Mouse (Mus musculus) G1E (cell line): Measurements from ENCODE around the gene Themis2. TPM values are rescaled to one million over a fixed set of nuclear protein-coding genes. Genes with fewer than 3 reads are reported as not detected.

Source experiments
- ATAC-seq: 2 replicates; pipeline ENCODE4 v1.8.0; 2016; ENCODE audit warnings: mild to moderate bottlenecking; ENCODE audit not compliant: insufficient number of reproducible peaks, poor library complexity, low FRiP score, severe bottlenecking; ENCODE audit errors: extremely low read depth
- DNase-seq: peaks from one replicate; pipeline ENCODE4 v3.0.0; 2012; ENCODE audit warnings: low spot score
- H3K27me3 ChIP-seq: 2 replicates; pipeline ENCODE4 v1.6.1; 2012; ENCODE audit warnings: mild to moderate bottlenecking, low read length, inconsistent platforms; ENCODE audit not compliant: insufficient read depth
- H3K36me3 ChIP-seq: replicated peaks from 2 replicates; pipeline ENCODE3; 2012; ENCODE audit warnings: mild to moderate bottlenecking, inconsistent platforms
- H3K4me1 ChIP-seq: 2 replicates; pipeline ENCODE4 v1.6.1; 2012; ENCODE audit warnings: low read depth, low read length, inconsistent platforms, mixed read lengths; ENCODE audit not compliant: insufficient read depth
- H3K4me3 ChIP-seq: 2 replicates; pipeline ENCODE4 v1.5.1; 2012; ENCODE audit warnings: low read depth, mild to moderate bottlenecking, inconsistent platforms, low read length, moderate library complexity, mixed read lengths
- H3K9me3 ChIP-seq: replicated peaks from 2 replicates; pipeline ENCODE4 v1.6.1; 2012; ENCODE audit warnings: inconsistent platforms
- CTCF ChIP-seq: IDR thresholded peaks from 2 replicates; pipeline ENCODE4 v1.5.1; 2012; ENCODE audit warnings: low read depth, low read length, inconsistent platforms, mixed read lengths
- GATA1 ChIP-seq: IDR thresholded peaks from 2 replicates; pipeline ENCODE4 v1.6.1; 2012; ENCODE audit warnings: borderline replicate concordance, low read length, inconsistent platforms, mixed read lengths
- GATA2 ChIP-seq: IDR thresholded peaks from 2 replicates; pipeline ENCODE4 v1.6.1; 2012; ENCODE audit warnings: low read depth, low read length, inconsistent platforms, borderline replicate concordance
- POLR2AphosphoS5 ChIP-seq: IDR thresholded peaks from 2 replicates; pipeline ENCODE4 v1.6.1; 2012; ENCODE audit warnings: low read depth, low read length, inconsistent platforms; ENCODE audit not compliant: insufficient replicate concordance
- TAL1 ChIP-seq: conservative IDR thresholded peaks from 2 replicates; pipeline ENCODE4 v1.6.1; 2012; ENCODE audit warnings: low read depth, low read length, inconsistent platforms, mixed read lengths
- polyA plus RNA-seq: library from polyadenylated mRNA; stranded (reverse); fragments of >175 nt; gene quantifications from 2 replicates; pipeline ENCODE4 v1.2.3, GENCODE M21; 2012
- total RNA-seq, 2 experiments: library from RNA; stranded (forward) in 1 of 2; stranded (reverse) in 1 of 2; fragments of 200-1000 nt in 1 of 2; fragments of >200 nt in 1 of 2; fragmentation: Nextera tagmentation in 1 of 2; gene quantifications; 2 replicates each; pipeline ENCODE4 v1.2.3; 2014 to 2017

The Themis2 gene
- total and polyA plus RNA-seq, 3 experiments = 0.16 to 0.55 (median 0.38) TPM

- Histone ChIP-seq H3K9me3 (no peaks in the 10 kb centered on the region), H3K4me3 (no peak overlapping the region), H3K36me3 (no peaks in the 10 kb centered on the region), H3K27me3 (peaks cover 18% of the 10 kb centered on the region), H3K4me1 (peaks cover 51% of the 10 kb centered on the region)
- ATAC-seq (no peak), DNase-seq (no peak)
- TF ChIP-seq GATA2 (no peak), GATA1 (no peak), CTCF (no peak), TAL1 (no peak)
Measured at GRCm38 (mm10) chr4:132805599-132806197, 9.5 kb upstream of the Themis2 start.

- TF ChIP-seq POLR2AphosphoS5 = no peak
- no peak for TF ChIP-seq CTCF
- no peak for TF ChIP-seq GATA2
- TF ChIP-seq GATA1 = no peak
- no peak for TF ChIP-seq TAL1
- ATAC-seq (no peak), DNase-seq (no peak)
- H3K27me3 ChIP-seq = peaks cover 21% of the 10 kb centered on the region
- H3K4me3 ChIP-seq = no peak overlapping the region
- H3K9me3 ChIP-seq = no peaks in the 10 kb centered on the region
- H3K36me3 ChIP-seq = no peaks in the 10 kb centered on the region
- H3K4me1 ChIP-seq = peaks cover 51% of the 10 kb centered on the region
Measured at GRCm38 (mm10) chr4:132805146-132805545, 9.0 kb upstream of the Themis2 start.

- ATAC-seq (no peak), DNase-seq (peak; percentile 29)
- Histone ChIP-seq H3K4me1 (peaks cover 46% of the 10 kb centered on the region), H3K4me3 (no peak overlapping the region), H3K27me3 (peaks cover 21% of the 10 kb centered on the region), H3K9me3 (no peaks in the 10 kb centered on the region), H3K36me3 (no peaks in the 10 kb centered on the region)
- no peak for TF ChIP-seq GATA2
- TF ChIP-seq GATA1 = no peak
- TF ChIP-seq POLR2AphosphoS5 = no peak
- no peak for TF ChIP-seq TAL1
- no peak for TF ChIP-seq CTCF
Measured at GRCm38 (mm10) chr4:132804331-132804730, 8.1 kb upstream of the Themis2 start.

- Histone ChIP-seq H3K9me3 (no peaks in the 10 kb centered on the region), H3K4me3 (no peak overlapping the region), H3K27me3 (peaks cover 20% of the 10 kb centered on the region), H3K36me3 (no peaks in the 10 kb centered on the region), H3K4me1 (peaks cover 43% of the 10 kb centered on the region)
- no peak for DNase-seq
- TF ChIP-seq GATA2 = no peak
- no peak for TF ChIP-seq CTCF
- TF ChIP-seq TAL1 = no peak
- TF ChIP-seq POLR2AphosphoS5 = no peak
- no peak for TF ChIP-seq GATA1
- no peak for ATAC-seq
Measured at GRCm38 (mm10) chr4:132803876-132804275, 7.7 kb upstream of the Themis2 start.

GRCm38 (mm10) chr4:132803212-132803611, 7.0 kb upstream of the Themis2 start:
- no peaks in the 10 kb centered on the region for H3K9me3 ChIP-seq
- DNase-seq = no peak
- no peak overlapping the region for H3K4me3 ChIP-seq
- no peak for TF ChIP-seq TAL1
- no peak for TF ChIP-seq POLR2AphosphoS5
- TF ChIP-seq CTCF = no peak
- no peak for TF ChIP-seq GATA1
- TF ChIP-seq GATA2 = no peak
- H3K27me3 ChIP-seq = peaks cover 22% of the 10 kb centered on the region
- ATAC-seq = no peak
- H3K4me1 ChIP-seq = peaks cover 37% of the 10 kb centered on the region
- H3K36me3 ChIP-seq = no peaks in the 10 kb centered on the region

- Histone ChIP-seq H3K36me3 (no peaks in the 10 kb centered on the region), H3K27me3 (peaks cover 32% of the 10 kb centered on the region), H3K9me3 (no peaks in the 10 kb centered on the region), H3K4me1 (peaks cover 30% of the 10 kb centered on the region), H3K4me3 (no peak overlapping the region)
- TF ChIP-seq GATA2 (no peak), CTCF (no peak), GATA1 (no peak), POLR2AphosphoS5 (no peak), TAL1 (no peak)
- DNase-seq (no peak), ATAC-seq (no peak)
Measured at GRCm38 (mm10) chr4:132802171-132802637, 6.0 kb upstream of the Themis2 start.
